Mouse (Mus musculus): ENCODE results near the gene Sin3a.

The Sin3a gene

DNA sequence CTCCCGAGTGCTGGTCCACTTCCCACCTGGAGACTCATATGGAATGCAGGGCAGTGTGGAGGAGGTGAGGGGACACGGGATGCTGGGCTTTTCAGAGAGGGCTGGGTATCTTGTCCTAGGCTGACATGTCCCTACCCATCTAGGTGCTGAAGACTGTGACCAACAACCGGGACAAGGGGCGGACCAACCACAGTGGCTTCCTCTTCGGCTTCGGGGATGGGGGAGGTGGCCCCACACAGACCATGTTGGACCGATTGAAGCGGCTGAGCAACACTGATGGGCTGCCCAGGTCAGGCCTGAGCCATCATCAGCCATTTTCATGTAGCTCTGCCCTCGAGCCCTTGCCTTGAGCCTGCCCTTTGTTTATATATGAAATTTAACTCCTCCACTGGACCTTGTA is 65.9 kb downstream of the Sin3a start:
- no peak for DNase-seq (ENCODE audit: extremely low spot score)

DNA sequence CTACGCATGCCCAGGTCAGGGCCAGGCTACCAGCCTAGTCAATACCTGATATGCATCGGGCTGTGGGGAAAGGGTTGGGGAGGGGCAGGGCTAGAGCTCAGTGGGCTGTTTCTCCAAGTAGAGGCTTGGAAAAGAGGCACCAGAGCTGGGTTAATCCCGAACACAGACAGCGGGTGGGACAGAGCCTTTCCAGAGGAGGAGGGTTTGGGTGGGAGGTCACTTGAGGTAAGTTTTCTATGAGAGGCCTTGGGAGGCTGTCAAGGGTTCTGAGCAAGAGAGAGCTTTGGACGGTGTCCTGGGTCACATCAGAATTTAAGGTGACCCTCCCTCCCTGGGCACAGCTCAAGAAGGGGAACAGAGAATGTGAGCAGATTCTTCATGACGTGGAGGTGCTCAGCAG is 66.7 kb downstream of the Sin3a start:
- DNase-seq (ENCODE audit: extremely low spot score) = no peak

DNA sequence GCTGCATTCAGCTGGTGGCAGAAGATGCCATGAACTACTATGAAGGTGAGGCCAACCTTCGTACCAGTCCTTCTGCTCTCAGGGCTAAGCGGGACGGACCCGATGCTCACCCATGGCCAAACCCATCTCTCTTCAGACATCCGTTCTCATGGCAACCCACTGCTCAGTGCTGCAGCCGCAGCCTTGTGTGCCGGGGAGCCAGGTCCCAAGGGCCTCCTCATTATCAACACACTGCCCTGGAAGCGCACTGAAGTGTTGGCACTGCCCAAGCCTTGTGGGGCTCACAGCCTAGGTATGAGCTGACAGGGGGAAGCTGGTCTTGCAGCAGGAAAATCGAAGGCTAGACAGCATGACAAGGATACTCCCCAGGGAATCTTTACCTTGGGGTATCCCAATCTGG is 67.3 kb downstream of the Sin3a start:
- DNase-seq (ENCODE audit: extremely low spot score) = no peak

DNA sequence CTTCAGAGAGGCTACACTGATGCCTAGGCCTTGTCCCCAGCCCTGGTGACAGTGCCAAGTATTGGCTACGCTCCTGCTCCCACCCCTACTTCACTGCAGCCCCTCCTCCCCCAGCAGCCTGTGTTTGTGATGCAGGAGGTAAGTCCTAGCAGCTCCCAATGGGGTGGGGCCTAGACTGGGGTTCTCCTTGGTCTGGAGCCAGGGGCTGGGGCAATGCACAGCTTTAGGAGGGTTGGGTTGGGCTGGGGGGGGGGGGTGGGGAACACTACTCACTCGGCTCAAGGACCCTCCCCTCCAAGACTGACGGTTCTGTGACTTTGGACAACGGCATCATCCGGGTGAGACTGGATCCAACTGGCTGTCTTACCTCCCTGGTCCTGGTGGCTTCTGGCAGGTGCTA is 67.7 kb downstream of the Sin3a start:
- DNase-seq (ENCODE audit: extremely low spot score) = no peak

DNA sequence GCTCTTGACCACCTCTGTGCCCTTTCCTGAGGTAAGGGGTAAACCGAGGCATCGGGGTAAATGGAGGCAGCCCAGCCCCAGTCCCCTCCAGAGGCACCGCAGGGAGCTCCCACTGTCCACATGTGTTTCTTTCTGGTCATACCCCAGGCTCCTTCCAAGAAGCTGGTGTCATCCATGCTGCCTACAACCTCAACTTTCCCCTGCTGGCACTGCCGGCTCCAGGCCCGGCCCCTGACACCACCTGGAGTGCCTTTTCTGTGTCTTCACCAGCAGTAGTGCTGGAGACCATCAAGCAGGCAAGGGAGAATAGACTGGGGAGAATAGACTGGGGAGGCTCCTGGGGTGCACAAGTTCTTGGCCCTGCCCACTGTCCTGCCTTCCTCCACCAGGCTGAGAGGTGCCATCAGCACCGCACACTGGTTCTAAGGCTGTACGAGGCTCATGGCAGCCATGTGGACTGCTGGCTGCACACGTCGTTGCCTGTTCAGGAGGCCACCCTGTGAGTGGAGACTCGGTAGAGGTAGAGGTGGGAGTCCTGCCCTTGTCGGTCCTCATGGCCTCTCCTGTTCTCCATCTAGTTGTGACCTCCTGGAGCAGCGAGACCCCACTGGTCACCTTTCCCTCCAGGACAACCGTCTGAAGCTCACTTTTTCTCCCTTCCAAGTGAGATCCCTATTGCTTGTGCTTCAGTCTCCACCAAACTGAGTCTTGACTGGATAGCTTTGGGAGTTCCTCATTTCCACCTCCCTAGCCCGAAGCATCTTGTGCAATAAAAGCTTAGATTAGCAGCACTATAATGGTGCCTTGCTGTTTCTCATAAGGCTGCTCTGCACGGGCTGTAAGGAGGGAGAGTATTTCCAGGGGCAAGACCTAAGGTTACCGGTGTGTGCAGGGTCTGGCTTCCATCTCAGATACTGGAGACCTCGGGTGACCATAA is 69.8 kb downstream of the Sin3a start:
- DNase-seq (ENCODE audit: extremely low spot score) = no peak

DNA sequence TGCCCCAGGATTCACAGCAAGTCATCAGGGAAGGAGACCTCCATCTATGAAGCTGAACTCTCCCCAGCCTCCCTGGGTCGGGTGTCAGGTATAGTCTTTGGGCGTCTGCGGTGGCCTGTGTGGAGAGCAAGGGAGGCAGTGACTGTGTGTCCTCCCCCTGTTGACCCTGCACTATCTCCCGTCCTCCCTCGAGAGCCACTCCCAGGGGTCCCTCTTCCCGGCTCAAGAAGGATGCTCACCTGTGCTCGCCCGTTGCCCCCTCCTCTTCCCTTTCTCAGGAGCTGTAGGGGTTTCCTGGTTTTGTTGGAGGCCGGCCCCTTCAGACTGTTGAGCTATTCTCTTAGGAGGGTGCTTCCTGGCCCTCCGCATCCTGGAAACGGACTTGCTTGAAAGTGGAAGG is 71.4 kb downstream of the Sin3a start:
- DNase-seq (ENCODE audit: extremely low spot score) = no peak

DNA sequence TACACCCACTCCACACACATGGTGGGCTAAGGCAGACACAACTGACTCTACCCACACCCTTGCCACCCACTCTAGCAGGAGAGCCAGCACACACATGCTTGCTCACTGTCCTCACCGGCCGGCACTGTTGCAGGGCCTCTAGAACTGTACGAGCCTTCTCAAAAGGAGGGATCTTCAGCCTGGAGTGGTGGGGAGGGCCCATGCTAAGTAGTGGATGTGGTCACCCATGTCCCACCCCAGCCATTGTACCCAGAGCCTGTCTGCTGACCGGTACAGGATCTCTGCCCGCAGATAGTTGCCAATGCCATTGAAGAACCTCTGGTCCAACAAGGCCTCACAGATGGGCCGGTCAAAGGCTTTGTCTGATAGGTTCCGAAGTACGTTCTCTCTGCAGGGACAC is 73.0 kb downstream of the Sin3a start:
- no peak for DNase-seq (ENCODE audit: extremely low spot score)

DNA sequence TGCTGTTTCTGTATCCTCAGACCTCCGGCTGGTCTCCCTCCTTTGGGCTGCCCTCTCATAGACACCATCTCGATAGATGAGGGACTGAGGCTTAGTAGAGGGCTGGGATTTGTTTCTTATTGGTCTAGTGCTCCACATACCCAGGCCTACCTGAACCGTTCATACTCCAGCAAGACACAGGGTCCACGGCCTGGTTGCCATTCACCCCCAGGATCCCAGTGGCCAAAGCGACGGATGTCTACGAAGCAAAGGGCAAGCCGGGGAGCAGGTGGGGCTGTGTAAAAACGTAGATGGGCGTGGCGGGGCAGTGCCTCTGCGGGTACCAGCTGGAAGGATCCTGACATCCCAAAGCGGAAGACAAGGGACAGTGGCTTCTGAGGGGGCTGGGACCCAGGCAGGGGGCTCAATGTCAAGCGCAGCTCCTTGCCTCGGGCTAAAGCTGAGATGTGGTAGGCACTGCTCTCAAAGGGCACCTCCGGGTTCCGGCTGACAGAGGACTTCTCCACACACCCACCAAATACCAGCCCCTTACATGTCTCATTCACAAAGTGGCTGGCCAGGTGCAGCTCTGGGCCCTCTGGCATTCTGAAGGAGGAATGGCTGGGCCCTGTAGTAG is 74.7 kb downstream of the Sin3a start:
- no peak for DNase-seq (ENCODE audit: extremely low spot score)

DNA sequence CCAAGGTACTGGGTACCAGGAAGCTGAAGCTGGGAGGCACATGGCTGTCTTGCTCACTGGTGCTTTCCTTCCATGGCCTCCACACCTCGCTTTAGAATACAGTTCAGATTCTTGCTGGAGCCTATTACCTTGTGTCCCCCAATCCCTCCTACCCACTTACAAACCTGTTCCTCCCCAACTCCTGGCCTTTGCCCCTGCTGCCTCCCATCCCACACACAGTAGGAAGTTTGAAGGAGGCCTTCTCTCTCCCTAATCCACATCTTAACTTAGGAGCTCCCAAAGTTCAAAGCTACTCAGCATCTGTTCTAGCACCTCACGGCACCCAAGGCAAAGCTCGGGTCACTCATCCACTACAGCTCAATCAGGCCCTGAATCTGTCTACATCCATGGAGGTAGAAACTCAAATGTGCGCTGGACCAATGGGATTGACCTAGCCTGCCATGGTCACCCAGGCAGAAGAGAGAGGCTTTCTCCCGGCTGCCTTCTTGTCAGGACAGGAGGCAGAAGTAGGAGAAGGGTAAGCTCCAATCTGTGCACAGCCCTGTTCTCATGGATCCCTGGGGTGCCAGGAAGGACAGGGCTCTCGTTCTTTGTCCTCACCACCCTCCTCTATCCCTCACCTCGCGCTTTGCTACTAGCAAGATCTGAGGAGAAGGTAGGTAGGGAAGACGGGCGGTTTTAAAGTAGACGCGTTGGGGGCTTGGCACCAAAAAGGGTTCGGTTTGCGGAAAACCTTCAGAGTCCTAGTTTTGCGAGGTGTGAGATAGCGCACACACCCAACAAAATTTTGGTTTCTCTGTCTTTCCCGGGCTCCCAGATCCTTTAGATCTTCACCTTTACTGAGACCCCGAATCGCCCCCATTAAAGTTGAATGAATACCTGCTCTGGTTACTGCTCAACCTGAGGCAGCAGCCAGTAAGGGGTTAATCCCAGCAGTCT is 75.6 kb downstream of the Sin3a start:
- DNase-seq (ENCODE audit: extremely low spot score) = peak; percentile 15

DNA sequence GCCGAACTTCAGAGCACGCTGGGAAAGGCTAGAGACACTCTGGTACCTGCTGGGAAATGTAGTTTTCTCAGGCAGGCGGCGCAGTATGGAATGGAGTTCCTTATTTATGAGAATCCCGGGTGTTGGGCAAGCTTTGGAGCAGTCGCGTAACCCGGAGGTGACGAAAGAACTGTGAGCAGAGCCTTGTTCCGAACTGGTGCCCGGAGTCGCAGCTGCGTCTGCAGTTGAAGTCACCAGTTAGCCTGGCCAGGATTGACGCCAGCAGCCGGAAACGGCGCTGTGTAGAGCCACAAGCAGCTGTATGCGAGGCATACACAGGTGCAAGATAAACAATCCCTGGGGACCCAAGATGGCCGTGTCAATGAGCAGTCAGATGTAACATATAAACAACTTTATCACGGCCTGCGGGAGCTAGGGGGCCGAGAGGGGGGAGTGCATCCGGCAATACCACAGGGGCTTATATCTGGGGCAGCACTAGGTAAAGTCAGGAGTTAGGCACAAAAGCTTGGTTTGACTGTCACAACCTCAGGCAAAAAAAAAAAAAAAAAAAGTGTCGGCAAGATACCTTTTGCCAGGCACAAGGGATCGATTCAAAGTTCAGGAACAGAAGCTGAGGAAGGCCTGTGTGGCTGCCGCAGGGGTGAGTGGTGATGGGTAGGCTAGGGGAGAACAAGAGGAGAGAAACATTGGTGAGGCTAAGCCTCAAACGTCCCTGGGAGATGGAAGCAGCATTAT is 76.5 kb downstream of the Sin3a start, which contains the start of gene Neil1:
TSS of gene Neil1 (minus strand) at position 162 of the 735 bp plus-strand sequence.
- peak; percentile 85 for DNase-seq (ENCODE audit: extremely low spot score)

DNA sequence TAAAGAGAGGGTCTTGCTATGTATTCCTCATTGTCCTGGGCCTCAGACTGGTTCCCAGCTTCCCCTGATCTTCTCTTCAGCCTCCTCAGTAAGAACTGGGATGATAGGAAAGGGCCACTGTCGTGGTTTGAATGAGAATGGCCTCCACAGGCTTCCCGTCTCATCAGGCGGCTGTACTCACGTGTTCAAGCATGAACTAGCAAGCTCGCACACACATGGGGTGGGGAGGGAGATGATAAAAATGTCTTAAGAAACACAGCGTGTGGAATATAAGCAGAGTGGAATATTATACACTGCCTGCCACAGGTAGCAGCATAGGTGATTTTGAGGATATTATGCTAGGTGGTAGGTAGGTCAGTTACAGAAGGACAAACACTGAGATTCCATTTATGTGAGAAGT is 77.2 kb downstream of the Sin3a start:
- DNase-seq (ENCODE audit: extremely low spot score) = no peak

DNA sequence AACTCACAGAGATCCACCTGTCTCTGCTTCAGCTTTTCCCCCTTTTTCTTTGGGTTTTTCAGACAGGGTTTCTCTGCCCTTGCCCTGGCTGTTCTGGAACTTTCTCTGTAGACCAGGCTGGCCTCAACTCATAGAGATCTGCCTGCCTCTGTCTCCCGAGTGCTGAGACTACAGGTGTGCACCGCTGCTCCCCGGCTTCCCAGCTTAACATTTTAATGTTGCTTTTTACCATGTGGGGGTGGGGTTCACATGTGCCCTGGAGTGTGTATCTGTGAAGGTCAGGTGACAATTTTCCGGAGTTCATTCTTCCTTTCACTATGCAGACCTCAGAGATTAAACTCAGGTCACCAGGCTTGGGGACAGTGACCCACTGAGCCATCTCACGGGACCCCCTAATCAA is 78.4 kb downstream of the Sin3a start:
- no peak for DNase-seq (ENCODE audit: extremely low spot score)

DNA sequence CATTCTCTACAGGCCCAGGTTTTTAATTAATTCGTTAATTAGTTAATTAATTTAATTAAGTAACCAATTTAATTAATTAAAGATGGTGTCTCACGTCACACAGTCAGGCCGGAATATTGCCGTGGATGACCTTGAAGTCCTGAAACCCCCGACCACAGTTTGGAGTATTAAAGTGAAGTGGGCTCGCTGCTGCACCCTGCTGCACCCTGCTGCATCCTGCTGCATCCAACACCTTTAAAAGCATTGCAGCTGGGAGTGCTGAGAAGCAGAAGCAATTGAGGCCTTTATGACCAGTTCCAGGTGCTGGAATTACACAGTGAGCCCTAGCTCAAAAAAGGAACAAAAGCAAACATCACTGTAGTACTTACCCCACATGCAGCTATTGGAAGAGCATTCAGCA is 80.5 kb downstream of the Sin3a start:
- no peak for DNase-seq (ENCODE audit: extremely low spot score)

DNA sequence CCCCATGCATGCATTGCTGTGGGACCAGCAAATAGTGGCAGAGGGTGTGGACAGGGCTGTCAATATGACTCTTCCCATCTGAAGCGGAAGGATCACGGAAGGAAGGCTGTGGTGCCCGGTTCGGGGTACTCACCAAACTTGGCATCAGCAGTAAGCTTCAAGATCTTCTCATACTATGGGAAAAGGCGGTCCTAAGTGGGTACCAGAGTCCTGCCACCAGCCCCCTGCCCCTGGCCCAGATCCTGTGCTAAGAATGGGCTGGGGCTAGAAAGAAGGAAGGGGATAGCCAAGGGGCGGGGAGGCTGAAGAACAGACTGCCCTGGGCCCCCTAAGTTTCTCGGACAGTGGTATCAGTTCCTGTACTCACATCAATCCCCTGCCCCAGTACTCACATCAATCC is 84.5 kb downstream of the Sin3a start:
- DNase-seq (ENCODE audit: extremely low spot score) = no peak

DNA sequence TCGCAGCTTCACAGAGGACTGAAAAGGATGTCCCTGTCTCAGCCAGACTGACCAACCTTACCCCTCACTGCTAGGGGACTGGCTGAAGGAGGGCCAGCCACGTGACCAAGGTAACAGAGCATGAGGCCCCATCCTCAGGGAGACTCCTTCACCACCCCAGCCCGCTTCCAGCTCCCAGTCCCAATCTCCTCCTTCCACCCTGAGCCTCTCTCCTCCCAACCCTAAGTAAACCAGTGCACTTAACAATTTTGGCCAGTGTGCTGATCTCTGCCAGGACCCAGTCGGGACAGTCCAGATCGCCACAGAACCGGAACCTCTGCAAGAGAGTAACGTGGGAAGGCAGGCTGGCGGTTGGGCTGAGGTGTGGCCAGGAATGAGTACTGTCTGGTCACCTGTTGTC is 85.0 kb downstream of the Sin3a start:
- DNase-seq (ENCODE audit: extremely low spot score) = no peak

DNA sequence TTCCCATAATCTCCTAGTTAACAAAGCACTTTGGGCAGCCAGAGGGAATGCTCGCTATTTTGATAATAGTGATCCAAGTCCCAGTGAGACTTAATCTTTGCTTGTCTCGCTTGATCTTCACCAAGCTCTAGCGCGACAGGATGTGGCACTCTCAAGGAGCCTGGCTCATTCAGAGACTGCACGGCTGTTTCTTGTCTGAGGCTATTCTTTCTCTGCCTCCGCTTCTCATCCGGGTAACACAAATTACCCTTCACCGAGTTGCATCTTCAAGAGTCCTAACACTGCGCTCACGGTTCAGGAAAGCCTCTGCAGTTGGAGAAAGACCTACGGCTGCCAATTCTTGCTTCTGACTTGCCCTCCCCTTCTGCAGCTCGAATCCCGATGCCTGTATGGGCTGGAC is 85.7 kb downstream of the Sin3a start:
- DNase-seq (ENCODE audit: extremely low spot score) = no peak

DNA sequence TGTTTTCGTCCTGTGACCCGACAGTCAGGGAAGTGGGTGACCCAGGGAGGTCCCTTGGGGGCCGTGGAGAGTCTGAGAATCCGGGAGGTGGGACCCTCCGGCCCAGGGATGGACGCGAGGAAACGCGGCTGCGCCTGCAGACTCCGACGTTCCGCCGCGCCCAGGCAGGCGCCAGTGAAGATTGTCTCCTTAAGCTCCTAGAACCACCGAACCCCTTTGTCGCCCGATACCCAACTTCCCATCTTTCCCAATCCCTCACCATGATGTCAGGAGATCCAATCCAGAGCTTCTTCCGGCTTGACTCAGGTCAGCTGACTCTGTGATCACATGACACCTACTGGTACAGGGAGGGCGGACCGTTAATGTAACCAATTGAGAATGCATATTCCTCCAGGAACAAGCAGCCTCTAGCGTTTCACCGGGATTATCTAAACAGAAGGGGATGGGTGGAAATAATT is 86.2 kb downstream of the Sin3a start, which contains the start of gene Commd4:
TSS of gene Commd4 (minus strand) at position 319 of the 458 bp plus-strand sequence.
- peak; percentile 87 for DNase-seq (ENCODE audit: extremely low spot score)

DNA sequence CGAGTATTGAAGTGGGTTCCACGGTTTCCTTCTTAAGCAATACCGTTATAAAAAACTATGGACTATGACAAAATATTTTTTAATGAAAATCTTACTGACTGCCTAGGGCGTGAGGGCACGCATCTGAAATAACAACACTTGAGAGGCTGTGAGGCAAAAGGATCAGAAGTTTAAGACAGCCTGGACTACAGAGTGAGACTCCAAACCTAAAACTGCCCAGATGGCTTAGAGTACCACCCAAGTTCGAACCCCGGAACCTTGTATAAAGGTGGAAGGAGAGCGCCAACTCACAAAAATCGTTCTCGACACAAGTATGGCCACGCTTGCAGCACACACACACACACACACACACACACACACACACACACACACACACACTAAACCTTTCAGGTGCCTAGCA is 86.7 kb downstream of the Sin3a start:
- no peak for DNase-seq (ENCODE audit: extremely low spot score)

DNA sequence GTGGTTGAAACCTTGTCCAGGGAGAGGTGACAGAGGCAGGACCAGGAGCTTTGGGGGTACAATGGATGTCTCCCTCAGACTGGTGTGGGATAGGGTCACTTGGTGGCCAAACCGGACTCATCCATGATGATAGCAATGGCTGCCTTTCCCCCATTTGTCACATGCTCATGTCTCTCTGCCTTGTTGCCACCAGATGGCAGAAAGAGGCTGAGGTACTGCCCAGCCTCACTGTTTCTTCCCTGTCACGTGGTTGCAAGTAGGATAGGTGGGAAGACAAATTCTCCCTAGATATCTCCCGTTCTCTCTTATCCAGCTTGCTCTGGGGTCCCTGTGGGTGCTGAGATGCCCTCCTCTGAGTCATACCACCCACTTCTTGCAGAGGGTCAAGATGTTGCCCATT is 90.7 kb downstream of the Sin3a start:
- DNase-seq (ENCODE audit: extremely low spot score) = peak; percentile 14

DNA sequence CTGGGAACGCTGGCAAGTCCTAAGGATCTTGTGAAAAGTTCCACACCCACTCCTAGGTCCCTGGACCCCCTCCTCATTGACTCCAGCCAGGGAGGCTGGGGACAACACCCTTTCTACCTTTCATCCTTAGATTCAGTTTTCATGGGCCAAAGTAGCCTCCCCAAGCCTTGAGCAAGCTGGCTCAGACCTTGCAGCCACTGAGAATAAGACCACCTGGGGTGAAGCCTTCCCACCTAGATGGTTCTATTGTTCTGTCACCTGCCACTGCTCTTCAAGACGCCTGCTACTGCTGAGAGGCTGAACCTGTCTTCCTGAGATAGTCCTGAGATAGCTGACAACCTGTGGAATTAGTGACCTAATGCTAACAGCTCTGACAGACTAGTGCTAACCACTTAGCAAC is 91.3 kb downstream of the Sin3a start:
- no peak for DNase-seq (ENCODE audit: extremely low spot score)

DNA sequence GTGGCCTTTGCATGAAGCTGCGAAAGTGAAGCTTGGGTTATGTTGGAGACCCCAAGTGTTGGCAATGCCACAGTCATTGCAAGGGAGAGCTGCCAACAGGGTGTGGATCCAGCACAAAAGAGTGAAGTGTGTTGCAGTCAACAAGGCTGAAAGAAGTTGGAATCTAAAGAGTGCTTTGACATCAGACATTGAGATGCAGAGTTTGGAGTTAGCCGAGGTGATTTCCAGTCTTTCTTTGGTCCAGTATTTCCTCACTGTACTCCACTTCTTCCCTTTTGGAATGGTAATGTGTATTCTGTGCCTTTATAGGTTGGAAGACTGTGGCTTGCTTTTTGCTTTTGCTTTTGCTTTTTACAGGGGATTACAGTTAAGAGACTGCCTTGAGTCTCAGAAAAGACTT is 94.3 kb downstream of the Sin3a start:
- DNase-seq (ENCODE audit: extremely low spot score) = no peak

All from embryo, embryonic 9.5 days (tissue).